Mouse (Mus musculus): ENCODE results near the gene Fam213a.

Gene Fam213a

GRCm38 (mm10) chr14:40962365-40963290 lies 51.0 kb downstream of the Fam213a start:
- no peak for DNase-seq

GRCm38 (mm10) chr14:40960237-40960636 lies 53.4 kb downstream of the Fam213a start:
- no peak for DNase-seq

GRCm38 (mm10) chr14:40959586-40959985 lies 54.0 kb downstream of the Fam213a start:
- no peak for DNase-seq

GRCm38 (mm10) chr14:40958986-40959381 lies 54.6 kb downstream of the Fam213a start:
- peak; percentile 69 to 70 for DNase-seq

- peak; percentile 60 to 66 for DNase-seq
Measured at GRCm38 (mm10) chr14:40958083-40958985, 55.3 kb downstream of the Fam213a start.

GRCm38 (mm10) chr14:40957607-40958006 lies 56.0 kb downstream of the Fam213a start:
- no peak for DNase-seq

- DNase-seq = peak; percentile 60 to 69
Measured at GRCm38 (mm10) chr14:40956252-40957146, 57.1 kb downstream of the Fam213a start.

GRCm38 (mm10) chr14:40955596-40956251 lies 57.9 kb downstream of the Fam213a start:
- DNase-seq = peak; percentile 53 to 69

GRCm38 (mm10) chr14:40955146-40955545 lies 58.4 kb downstream of the Fam213a start:
- DNase-seq = peak in 1 of 2 experiments; percentile 23

- DNase-seq = no peak
Measured at GRCm38 (mm10) chr14:40953381-40953780, 60.2 kb downstream of the Fam213a start.

- no peak for DNase-seq
Measured at GRCm38 (mm10) chr14:40952715-40953114, 60.9 kb downstream of the Fam213a start.

- DNase-seq = no peak
Measured at GRCm38 (mm10) chr14:40952301-40952700, 61.3 kb downstream of the Fam213a start.

GRCm38 (mm10) chr14:40949730-40950614 lies 63.6 kb downstream of the Fam213a start:
- DNase-seq = no peak

GRCm38 (mm10) chr14:40949047-40949446 lies 64.5 kb downstream of the Fam213a start:
- no peak for DNase-seq

GRCm38 (mm10) chr14:40948522-40948921 lies 65.1 kb downstream of the Fam213a start:
- DNase-seq = no peak

GRCm38 (mm10) chr14:40947431-40948394 lies 65.9 kb downstream of the Fam213a start:
- peak; percentile 68 for DNase-seq

- DNase-seq = no peak
Measured at GRCm38 (mm10) chr14:40943802-40944201, 69.8 kb downstream of the Fam213a start.
